ENCODE assay signal across 25 mouse cellular contexts in genomic region chr3:98299391-98300100, GRCm38 (mm10). TPM values are rescaled to one million over a fixed set of nuclear protein-coding genes. Genes with fewer than 3 reads are reported as not detected.
DNase-seq lines count a peak whose midpoint lies in the region; ATAC-seq and TF ChIP-seq lines count a peak whose summit lies in the region.
"Had no signal": no experiment of that assay in that cellular context is flagged by ENCODE, and none has a peak within 500 bp of the region (broad histone marks: within the 10 kb centered on the region; RNA-seq: fewer than 3 reads in every experiment).

No protein-coding gene starts in this region.

- no peak for TF ChIP-seq CTCF in MEL (IDR thresholded peaks at IDR 0.05 in 2 of 3, conservative IDR thresholded peaks at IDR 0.05 in 1 of 3; ENCODE audit: control insufficient read depth in 1 of 3, insufficient read depth in 1 of 3, low read depth in 2 of 3, low read length in 3 of 3, poor library complexity in 1 of 3, severe bottlenecking in 1 of 3)

- TF ChIP-seq EP300 in MEL (IDR thresholded peaks at IDR 0.05; ENCODE audit: low read depth in 1 of 2, low read length in 2 of 2): peak; percentile 97 to 100

- H3K36me3 ChIP-seq in MEL (ENCODE audit: control insufficient read depth in 1 of 2, insufficient read depth in 2 of 2, low read length in 2 of 2): peaks cover 0 to 31% of the 10 kb centered on the region in 2 experiments; a peak in 2 of 4 replicates
- peaks cover 2% of the 10 kb centered on the region; the same call in 1 of the 2 replicates for H3K36me3 ChIP-seq in hindbrain, embryonic 16.5 days (ENCODE audit: control insufficient read depth, insufficient read depth, low read length)
- H3K36me3 ChIP-seq: embryonic facial prominence, embryonic 12.5 days; embryonic facial prominence, embryonic 15.5 days; heart, embryonic 10.5 days; hindbrain, embryonic 12.5 days; hindbrain, embryonic 15.5 days had no signal

- H3K79me2 ChIP-seq in MEL (ENCODE audit: control insufficient read depth, insufficient read depth, low read length, poor library complexity): no peaks in the 10 kb centered on the region

- peak overlapping the region; percentile 94 for H3K27ac ChIP-seq in MEL (ENCODE audit: control insufficient read depth, low read depth, low read length)
- no peak overlapping the region for H3K27ac ChIP-seq in hindbrain, embryonic 16.5 days (ENCODE audit: low read depth, low read length)
- H3K27ac ChIP-seq: embryonic facial prominence, embryonic 12.5 days; embryonic facial prominence, embryonic 15.5 days; gastrocnemius, adult 2 months; heart, adult 2 months; heart, embryonic 10.5 days; heart, embryonic 13.5 days; hindbrain, embryonic 12.5 days; hindbrain, embryonic 15.5 days; intestine, embryonic 15.5 days had no signal

- H3K9me3 ChIP-seq in MEL (replicated peaks; ENCODE audit: insufficient read depth, low read length): no peaks in the 10 kb centered on the region
- H3K9me3 ChIP-seq in hindbrain, embryonic 16.5 days (ENCODE audit: control insufficient read depth, low read length): peaks cover 3% of the 10 kb centered on the region
- H3K9me3 ChIP-seq: embryonic facial prominence, embryonic 12.5 days; embryonic facial prominence, embryonic 15.5 days; heart, embryonic 10.5 days; heart, embryonic 13.5 days; hindbrain, embryonic 12.5 days; hindbrain, embryonic 15.5 days; intestine, embryonic 15.5 days had no signal

- no peaks in the 10 kb centered on the region for H3K27me3 ChIP-seq in MEL (ENCODE audit: control insufficient read depth in 1 of 2, insufficient read depth in 2 of 2, low read length in 2 of 2)
- no peaks in the 10 kb centered on the region for H3K27me3 ChIP-seq in hindbrain, embryonic 16.5 days (replicated peaks; ENCODE audit: control insufficient read depth, insufficient read depth, low read length)
- H3K27me3 ChIP-seq: embryonic facial prominence, embryonic 12.5 days; embryonic facial prominence, embryonic 15.5 days; heart, embryonic 13.5 days; hindbrain, embryonic 12.5 days; hindbrain, embryonic 15.5 days; intestine, embryonic 15.5 days had no signal

- TF ChIP-seq RAD21 in MEL (IDR thresholded peaks at IDR 0.05; ENCODE audit: low read depth, low read length): no peak

- H3K4me1 ChIP-seq in MEL (ENCODE audit: control insufficient read depth in 1 of 2, insufficient read depth in 2 of 2, low read length in 2 of 2): peaks cover 19 to 24% of the 10 kb centered on the region in 2 experiments
- no peaks in the 10 kb centered on the region for H3K4me1 ChIP-seq in hindbrain, embryonic 16.5 days (ENCODE audit: control insufficient read depth, insufficient read depth, low read depth, low read length)
- H3K4me1 ChIP-seq: embryonic facial prominence, embryonic 12.5 days; embryonic facial prominence, embryonic 15.5 days; heart, embryonic 10.5 days; heart, embryonic 13.5 days; hindbrain, embryonic 12.5 days; hindbrain, embryonic 15.5 days; intestine, embryonic 15.5 days had no signal

- ATAC-seq in granulocyte monocyte progenitor cell, adult 5-6 weeks (replicated peaks; ENCODE audit: poor library complexity, severe bottlenecking): peak; percentile 27; the same call in 1 of the 2 replicates
- no peak for ATAC-seq in hindbrain, embryonic 16.5 days
- ATAC-seq: forebrain, embryonic 14.5 days; forebrain, postnatal 0 days; intestine, embryonic 15.5 days had no signal

- TF ChIP-seq POLR2A in MEL (IDR thresholded peaks at IDR 0.05; ENCODE audit: control insufficient read depth in 1 of 2, insufficient read depth in 1 of 2, low read depth in 1 of 2, low read length in 2 of 2, poor library complexity in 1 of 2): no peak

- H3K4me3 ChIP-seq in MEL (ENCODE audit: control insufficient read depth in 1 of 2, insufficient read depth in 1 of 2, low read depth in 2 of 2, low read length in 2 of 2): no peak overlapping the region
- no peak overlapping the region for H3K4me3 ChIP-seq in hindbrain, embryonic 16.5 days (ENCODE audit: low read length)
- H3K4me3 ChIP-seq: embryonic facial prominence, embryonic 12.5 days; embryonic facial prominence, embryonic 15.5 days; gastrocnemius, adult 2 months; heart, adult 2 months; heart, embryonic 10.5 days; heart, embryonic 13.5 days; hindbrain, embryonic 12.5 days; hindbrain, embryonic 15.5 days; intestine, embryonic 15.5 days had no signal

- peak overlapping the region; percentile 32; the same call in 1 of the 2 replicates for H3K9ac ChIP-seq in MEL (ENCODE audit: control insufficient read depth, low read depth, low read length, poor library complexity, severe bottlenecking)
- H3K9ac ChIP-seq in hindbrain, embryonic 16.5 days (ENCODE audit: low read depth, low read length): no peak overlapping the region
- H3K9ac ChIP-seq: embryonic facial prominence, embryonic 12.5 days; embryonic facial prominence, embryonic 15.5 days; forebrain, postnatal 0 days; heart, embryonic 13.5 days; hindbrain, embryonic 12.5 days; hindbrain, embryonic 15.5 days; intestine, embryonic 15.5 days had no signal

- DNase-seq in 416B (ENCODE audit: low read depth) (peak; percentile 91), MEL (ENCODE audit: low read depth, low spot score) (peak; percentile 91)
- no peak for DNase-seq in ovary, adult 18-20 months (ENCODE audit: low spot score)
- DNase-seq in cerebellum, adult 18-20 months: no peak
- DNase-seq: adrenal gland, adult 8-10 months; adrenal gland, postnatal 25 days; cerebellum, adult 11-12 months; cerebellum, adult 9-10 months; cerebellum, postnatal 14 days; forebrain, postnatal 0 days; gastrocnemius, adult 2 months; gastrocnemius, postnatal 14 days; heart, adult 2 months; heart, postnatal 14 days had no signal

- H3K4me2 ChIP-seq in hindbrain, embryonic 16.5 days (ENCODE audit: low read length): no peak overlapping the region
- H3K4me2 ChIP-seq: embryonic facial prominence, embryonic 12.5 days; embryonic facial prominence, embryonic 15.5 days; heart, embryonic 13.5 days; hindbrain, embryonic 12.5 days; hindbrain, embryonic 15.5 days; intestine, embryonic 15.5 days had no signal

- 97% methylated on average over 1 of the region's 1 CpGs for whole genome bisulfite sequencing in hindbrain, embryonic 16.5 days

TF ChIP-seq in MEL, 35 proteins besides CTCF, POLR2A, EP300 and RAD21:
- TF ChIP-seq MXI1 (IDR thresholded peaks at IDR 0.05; ENCODE audit: low read depth, low read length) (peak; percentile 26; the same call in 1 of the 2 replicates), MYB (IDR thresholded peaks at IDR 0.05; ENCODE audit: low read depth, low read length) (0 out of 2 replicates have a peak, but pooled peaks have one; percentile 13), TAL1 (IDR thresholded peaks at IDR 0.05; ENCODE audit: low read length) (peak; percentile 94), MYC (IDR thresholded peaks at IDR 0.05; ENCODE audit: low read depth, low read length) (peak; percentile 54; the same call in 1 of the 2 replicates), ZMIZ1 (IDR thresholded peaks at IDR 0.05; ENCODE audit: low read depth, low read length) (no peak), RCOR1 (IDR thresholded peaks at IDR 0.05; ENCODE audit: low read depth, low read length) (peak; percentile 94), JUND (IDR thresholded peaks at IDR 0.05; ENCODE audit: low read depth, low read length) (peak; percentile 74; the same call in 1 of the 2 replicates), TCF12 (IDR thresholded peaks at IDR 0.05; ENCODE audit: low read depth, low read length) (peak; percentile 98), CHD2 (IDR thresholded peaks at IDR 0.05; ENCODE audit: low read length) (peak; percentile 57; the same call in 1 of the 2 replicates), TBP (IDR thresholded peaks at IDR 0.05; ENCODE audit: low read depth, low read length) (no peak; the same call in 1 of the 2 replicates), MAFK (IDR thresholded peaks at IDR 0.05; ENCODE audit: borderline replicate concordance, low read depth, low read length) (no peak), ZNF384 (IDR thresholded peaks at IDR 0.05; ENCODE audit: low read depth, low read length) (0 out of 2 replicates have a peak, but pooled peaks have one; percentile 12), SMC3 (IDR thresholded peaks at IDR 0.05; ENCODE audit: low read depth, low read length) (no peak), ETS1 (IDR thresholded peaks at IDR 0.05; ENCODE audit: low read depth, low read length) (peak; percentile 90), MEF2A (IDR thresholded peaks at IDR 0.05; ENCODE audit: extremely low read depth, insufficient replicate concordance, low read depth, low read length, poor library complexity, severe bottlenecking) (no peak), MAZ (IDR thresholded peaks at IDR 0.05; ENCODE audit: low read depth, low read length) (no peak), GATA1 (IDR thresholded peaks at IDR 0.05; ENCODE audit: low read depth, low read length) (peak; percentile 100), SIN3A (IDR thresholded peaks at IDR 0.05; ENCODE audit: low read length) (peak; percentile 68)

RNA-seq across cellular contexts. Expression of gene Hmgcs2, which starts 19.3 kb away (rescaled TPM):
- 0.12 and 0.20 TPM in 2 replicates for total RNA-seq in MEL (2012; rRNA removed)
- polyA plus RNA-seq in MEL (2012; ENCODE audit: insufficient read depth in 1 of 2, insufficient read length in 2 of 2, low read depth in 1 of 2, low replicate concordance in 2 of 2, missing spikeins in 1 of 2): under 1 TPM in 1 of 2 experiments, not detected in 1; 0.81 TPM
- total RNA-seq in granulocyte monocyte progenitor cell, adult 5-6 weeks (2014; fragmentation: Nextera tagmentation): 0.17 TPM in 1 of 2 replicates, not detected in the other
- not detected in 2 replicates for total RNA-seq in granulocyte monocyte progenitor cell, adult 5-6 weeks (2017)
- polyA plus RNA-seq in hindbrain, embryonic 16.5 days (2015; fragmentation: Nextera tagmentation; extraction: Ambion mirVana): 24.8 and 29.7 TPM in 2 replicates
- total RNA-seq: ES-E14 had no signal

RNA-seq across cellular contexts. Expression of gene Phgdh, which starts 40.2 kb away (rescaled TPM):
- total RNA-seq in MEL (2012; rRNA removed): 247 and 310 TPM in 2 replicates
- polyA plus RNA-seq in MEL (2012; ENCODE audit: insufficient read depth in 1 of 2, insufficient read length in 2 of 2, low read depth in 1 of 2, low replicate concordance in 2 of 2, missing spikeins in 1 of 2): 100 to 1,000 TPM in 1 of 2 experiments, not detected in 1; 303 TPM
- 189 and 210 TPM in 2 replicates for total RNA-seq in granulocyte monocyte progenitor cell, adult 5-6 weeks (2014; fragmentation: Nextera tagmentation)
- total RNA-seq in granulocyte monocyte progenitor cell, adult 5-6 weeks (2017): 479 and 570 TPM in 2 replicates
- 197 and 219 TPM in 2 replicates for polyA plus RNA-seq in hindbrain, embryonic 16.5 days (2015; fragmentation: Nextera tagmentation; extraction: Ambion mirVana)

Comparison
In these comparisons a context has a peak if more than half of its experiments do, and no peak if none do; other contexts are left out.
1. DNase-seq: peak in 416B (single experiment) and MEL (single experiment); none in ovary, adult 18-20 months (single experiment) and cerebellum, adult 18-20 months (0 of 2).